Mouse (Mus musculus) heart, postnatal 36 days (tissue): ENCODE data around the gene Rps27. TPM values are rescaled to one million over a fixed set of nuclear protein-coding genes. Genes with fewer than 3 reads are reported as not detected.

ENCODE experiments used
- DNase-seq, 2 experiments: peaks; one replicate each; pipeline ENCODE4 v3.0.0; 2021 to 2022
- intact Hi-C: fragments of 180-260 bp; cut with DNase I; formaldehyde crosslinking; loops from one replicate; pipeline ENCODE4 v1.15.1; 2025
- total RNA-seq, 2 experiments: library from RNA; stranded (reverse); gene quantifications; 2 replicates each; pipeline ENCODE4 v1.2.3; 2021

The Rps27 gene
- total RNA-seq, 2 experiments from 2014 or later, result 1,069 to 1,145 TPM

- DNase-seq, result no peak
Measured at GRCm38 (mm10) chr3:90241669-90242358, 28.4 kb upstream of the Rps27 start.

GRCm38 (mm10) chr3:90241251-90241650, 27.8 kb upstream of the Rps27 start:
- no peak for DNase-seq
- intact Hi-C loops, result no loop called here

More at GRCm38 (mm10) chr3:90241669-90242358, 28.4 kb upstream of the Rps27 start:
- intact Hi-C loops, result no loop called here

GRCm38 (mm10) chr3:90231507-90232333, 18.3 kb upstream of the Rps27 start, which contains the start of gene Jtb:
TSS of gene Jtb (plus strand) at chr3:90231597.
- intact Hi-C loops, result no loop called here
- DNase-seq, result peak; percentile 88 to 89

- DNase-seq, result no peak
- intact Hi-C loops, result no loop called here
Measured at GRCm38 (mm10) chr3:90231075-90231474, 17.6 kb upstream of the Rps27 start.

GRCm38 (mm10) chr3:90224331-90224730, 10.9 kb upstream of the Rps27 start:
- intact Hi-C loops, result no loop called here
- no peak for DNase-seq

- intact Hi-C loops, result no loop called here
Measured at GRCm38 (mm10) chr3:90222941-90223340, 9.5 kb upstream of the Rps27 start.

GRCm38 (mm10) chr3:90222455-90222854, 9.0 kb upstream of the Rps27 start:
- intact Hi-C loops, result no loop called here
- no peak for DNase-seq

More at GRCm38 (mm10) chr3:90222941-90223340, 9.5 kb upstream of the Rps27 start:
- DNase-seq, result no peak

GRCm38 (mm10) chr3:90221123-90221522, 7.7 kb upstream of the Rps27 start:
- intact Hi-C loops, result loop anchor here (2.0 kb wide), 2 partner anchors 34 to 44 kb away; partner anchors contain the start of genes Crtc2 and Dennd4b
- no peak for DNase-seq

GRCm38 (mm10) chr3:90220531-90220951, 7.1 kb upstream of the Rps27 start:
- intact Hi-C loops, result loop anchor here (1.0 to 2.0 kb wide), 3 partner anchors 34 to 153 kb away; partner anchors contain the start of genes Crtc2 and Dennd4b
- peak; percentile 82 to 84 for DNase-seq

GRCm38 (mm10) chr3:90220088-90220487, 6.6 kb upstream of the Rps27 start:
- DNase-seq, result peak; percentile 53 to 55
- intact Hi-C loops, result loop anchor here (1.0 to 2.0 kb wide), 3 partner anchors 35 to 153 kb away; partner anchors contain the start of genes Crtc2 and Dennd4b

- intact Hi-C loops, result loop anchor here (5.0 kb wide), 1 partner anchor 246 kb away; no protein-coding TSS in a partner anchor
- no peak for DNase-seq
Measured at GRCm38 (mm10) chr3:90215825-90216380, 2.5 kb upstream of the Rps27 start.

- intact Hi-C loops, result loop anchor here (2.0 kb wide), 1 partner anchor 133 kb away; no protein-coding TSS in a partner anchor
- DNase-seq, result peak in 1 of 2 experiments; percentile 15
Measured at GRCm38 (mm10) chr3:90213956-90214684, 669 bp upstream of the Rps27 start.

GRCm38 (mm10) chr3:90212723-90213122, 728 bp downstream of the Rps27 start:
- no peak for DNase-seq
- intact Hi-C loops, result loop anchor here (2.0 kb wide), 1 partner anchor 132 kb away; no protein-coding TSS in a partner anchor

- intact Hi-C loops, result loop anchor here (2.0 kb wide), 1 partner anchor 131 kb away; no protein-coding TSS in a partner anchor
Measured at GRCm38 (mm10) chr3:90211475-90212398, 1.7 kb downstream of the Rps27 start.

GRCm38 (mm10) chr3:90209908-90210566, 3.4 kb downstream of the Rps27 start:
- no peak for DNase-seq
- intact Hi-C loops, result no loop called here

More at GRCm38 (mm10) chr3:90211475-90212398, 1.7 kb downstream of the Rps27 start:
- no peak for DNase-seq

GRCm38 (mm10) chr3:90208662-90209061, 4.8 kb downstream of the Rps27 start:
- DNase-seq, result no peak
- intact Hi-C loops, result no loop called here

GRCm38 (mm10) chr3:90204582-90204981, 8.9 kb downstream of the Rps27 start:
- no peak for DNase-seq
- intact Hi-C loops, result no loop called here

- DNase-seq, result no peak
- intact Hi-C loops, result no loop called here
Measured at GRCm38 (mm10) chr3:90203619-90204018, 9.8 kb downstream of the Rps27 start.
